Mouse (Mus musculus): ENCODE measurements around the gene Col4a4.

Col4a4 gene

GRCm38 (mm10) chr1:82586713-82587399, at the start of gene Col4a4, which contains the start of gene Col4a3:
Gene Col4a4, minus strand, starts transcription at chr1:82586849.
Gene Col4a3, plus strand, starts transcription at chr1:82586921.
- DNase-seq (ENCODE audit: low read depth): no peak

GRCm38 (mm10) chr1:82636321-82636720, 49.7 kb upstream of the Col4a4 start:
- DNase-seq (ENCODE audit: low read depth): no peak

GRCm38 (mm10) chr1:82635254-82635620, 48.6 kb upstream of the Col4a4 start:
- DNase-seq (ENCODE audit: low read depth): no peak

- peak; percentile 11 for DNase-seq (ENCODE audit: low read depth)
Observed at GRCm38 (mm10) chr1:82634545-82635253, 48.0 kb upstream of the Col4a4 start.

GRCm38 (mm10) chr1:82631169-82631792, 44.6 kb upstream of the Col4a4 start:
- no peak for DNase-seq (ENCODE audit: low read depth)

- no peak for DNase-seq (ENCODE audit: low read depth)
Observed at GRCm38 (mm10) chr1:82629495-82629894, 42.8 kb upstream of the Col4a4 start.

- no peak for DNase-seq (ENCODE audit: low read depth)
Observed at GRCm38 (mm10) chr1:82627652-82628051, 41.0 kb upstream of the Col4a4 start.

GRCm38 (mm10) chr1:82625474-82625873, 38.8 kb upstream of the Col4a4 start:
- no peak for DNase-seq (ENCODE audit: low read depth)

GRCm38 (mm10) chr1:82624934-82625333, 38.3 kb upstream of the Col4a4 start:
- no peak for DNase-seq (ENCODE audit: low read depth)

- DNase-seq (ENCODE audit: low read depth): no peak
Observed at GRCm38 (mm10) chr1:82619981-82620380, 33.3 kb upstream of the Col4a4 start.

- no peak for DNase-seq (ENCODE audit: low read depth)
Observed at GRCm38 (mm10) chr1:82618592-82618991, 31.9 kb upstream of the Col4a4 start.

GRCm38 (mm10) chr1:82618001-82618400, 31.4 kb upstream of the Col4a4 start:
- no peak for DNase-seq (ENCODE audit: low read depth)

GRCm38 (mm10) chr1:82612061-82612660, 25.5 kb upstream of the Col4a4 start:
- no peak for DNase-seq (ENCODE audit: low read depth)

GRCm38 (mm10) chr1:82608646-82609262, 22.1 kb upstream of the Col4a4 start:
- DNase-seq (ENCODE audit: low read depth): no peak

GRCm38 (mm10) chr1:82605856-82606255, 19.2 kb upstream of the Col4a4 start:
- no peak for DNase-seq (ENCODE audit: low read depth)

- DNase-seq (ENCODE audit: low read depth): no peak
Observed at GRCm38 (mm10) chr1:82605347-82605746, 18.7 kb upstream of the Col4a4 start.

GRCm38 (mm10) chr1:82603198-82603950, 16.7 kb upstream of the Col4a4 start:
- DNase-seq (ENCODE audit: low read depth): no peak

- peak; percentile 63 for DNase-seq (ENCODE audit: low read depth)
Observed at GRCm38 (mm10) chr1:82596864-82597596, 10.4 kb upstream of the Col4a4 start.

- DNase-seq (ENCODE audit: low read depth): no peak
Observed at GRCm38 (mm10) chr1:82590266-82590665, 3.6 kb upstream of the Col4a4 start.

GRCm38 (mm10) chr1:82585981-82586380, 668 bp downstream of the Col4a4 start:
- DNase-seq (ENCODE audit: low read depth): no peak

- DNase-seq (ENCODE audit: low read depth): no peak
Observed at GRCm38 (mm10) chr1:82578320-82578719, 8.3 kb downstream of the Col4a4 start.

All from NIH3T3 (cell line).